Mouse (Mus musculus) frontal cortex, postnatal 25 days (tissue): ENCODE data around the gene Rdh13.
"Not testable (repeated sequence)": the region's sequence is repeated elsewhere in the genome, so short reads cannot be mapped to it uniquely, and the experiment has no call there.

Source experiments
- DNase-seq, 2 experiments: peaks; one replicate each; pipeline ENCODE4 v3.0.0; 2022; ENCODE audit warnings: low spot score in 2 of 2

The Rdh13 gene

GRCm38 (mm10) chr7:4432026-4432425 is 13.4 kb downstream of the Rdh13 start:
- DNase-seq = no peak

- peak; percentile 52 to 57 for DNase-seq
These were observed 13.9 kb downstream of the Rdh13 start for GRCm38 (mm10) chr7:4431548-4431947.

GRCm38 (mm10) chr7:4430246-4430844 is 15.1 kb downstream of the Rdh13 start:
- no peak for DNase-seq

- peak; percentile 86 to 90 for DNase-seq
These were observed 18.1 kb downstream of the Rdh13 start for GRCm38 (mm10) chr7:4427161-4427912.

GRCm38 (mm10) chr7:4420230-4420629 is 25.2 kb downstream of the Rdh13 start:
- DNase-seq = no peak

- no peak for DNase-seq
These were observed 25.8 kb downstream of the Rdh13 start for GRCm38 (mm10) chr7:4419681-4420080.

- DNase-seq = not testable (repeated sequence)
These were observed 33.0 kb downstream of the Rdh13 start for GRCm38 (mm10) chr7:4412406-4412805.

GRCm38 (mm10) chr7:4397730-4398129 is 47.7 kb downstream of the Rdh13 start, which contains the start of gene Gp6:
TSS of gene Gp6 (minus strand) at chr7:4397744.
- no peak for DNase-seq
